Mouse (Mus musculus) intestine, embryonic 14.5 days (tissue): Measurements from ENCODE around the gene Gen1. TPM values are rescaled to one million over a fixed set of nuclear protein-coding genes. Genes with fewer than 3 reads are reported as not detected.

Experiments
- microRNA-seq: library from miRNA; unstranded; fragments of <30 nt; microRNA quantifications from one replicate; pipeline ENCODE4, GENCODE M21; 2016
- polyA plus RNA-seq: library from polyadenylated mRNA; unstranded; fragments of >200 nt; fragmentation: Nextera tagmentation; extraction: Ambion mirVana; gene quantifications from 2 replicates; pipeline ENCODE4 v1.2.1, GENCODE M21; 2014

Gen1 gene
- polyA plus RNA-seq, 1 experiment from 2014 or later = 9.1 TPM

Small RNAs within 50 kb of the gene (microRNA-seq; reads per million reads assigned to microRNA genes)
- gene Mir7675 = 0.34 reads per million

Other genes starting within 250 kb of the Gen1 start
- gene Kcns3, start 114.7 kb downstream of the Gen1 start, polyA plus RNA-seq = 2.4 and 3.3 TPM in 2 replicates
- not detected in 2 replicates for gene Msgn1, start 56.8 kb downstream of the Gen1 start, polyA plus RNA-seq
- 114 and 118 TPM in 2 replicates for gene Smc6, start 85 bp upstream of the Gen1 start, polyA plus RNA-seq
- gene Vsnl1, start 170.8 kb upstream of the Gen1 start, polyA plus RNA-seq = 0.51 and 0.88 TPM in 2 replicates
- gene Rad51ap2, start 190.3 kb upstream of the Gen1 start, polyA plus RNA-seq = 0.23 and 0.26 TPM in 2 replicates